Mouse (Mus musculus) small intestine, adult 2 months (tissue): ENCODE data around the gene Iffo1.

Source experiments
- CTCF ChIP-seq: fragments of 200-500 bp; IDR thresholded peaks from 2 replicates; pipeline ENCODE4 v1.5.1; 2012; ENCODE audit warnings: low read depth, mild to moderate bottlenecking, control low read depth, inconsistent platforms, low read length, moderate library complexity, mixed read lengths; ENCODE audit not compliant: insufficient replicate concordance, insufficient read length; ENCODE audit errors: extremely low read depth
- POLR2A ChIP-seq: fragments of 200-500 bp; IDR thresholded peaks from 2 replicates; pipeline ENCODE4 v1.6.1; 2012; ENCODE audit warnings: low read depth, mild to moderate bottlenecking, control low read depth, inconsistent platforms, low read length, moderate library complexity

DNA sequence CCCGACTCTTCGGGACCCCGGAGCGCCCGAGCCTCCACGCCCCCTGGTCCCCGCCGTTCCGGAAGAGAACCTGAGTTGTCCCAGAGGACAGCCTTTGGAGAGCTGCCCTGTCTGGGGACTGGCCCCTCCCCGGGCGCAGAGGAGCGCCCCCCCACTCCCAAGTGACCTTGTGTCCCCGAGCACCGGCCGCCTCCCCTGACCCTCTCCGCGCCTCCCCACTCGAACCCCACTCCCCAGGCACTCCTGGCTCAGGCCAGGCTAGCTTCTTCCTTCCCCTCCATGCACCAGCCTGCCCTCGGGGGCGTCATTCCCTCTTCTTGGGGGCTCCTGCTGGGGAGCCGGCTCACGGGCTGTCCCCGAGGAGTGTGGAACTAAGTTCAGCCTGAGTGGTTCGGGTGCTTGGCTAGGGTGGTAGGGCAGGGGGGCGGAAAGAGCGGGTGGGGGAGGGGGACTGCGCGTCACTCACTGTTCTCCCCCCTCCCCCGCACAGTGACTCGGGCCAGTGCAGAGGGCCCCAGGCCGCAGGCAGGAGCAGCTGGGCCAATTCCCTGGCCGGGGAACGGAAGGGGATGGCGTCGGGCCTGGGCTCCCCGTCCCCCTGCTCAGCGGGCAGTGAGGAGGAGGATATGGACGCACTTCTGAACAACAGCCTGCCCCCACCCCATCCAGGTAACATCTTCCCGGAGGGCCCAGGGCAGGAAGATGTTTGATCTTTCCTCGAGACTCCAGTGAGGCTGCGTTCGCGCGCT, 48.3 kb upstream of the Iffo1 start:
- TF ChIP-seq CTCF (no peak), POLR2A (no peak)
